Mouse (Mus musculus): ENCODE results near the gene Tubgcp5.
"Not testable (repeated sequence)": the region's sequence is repeated elsewhere in the genome, so short reads cannot be mapped to it uniquely, and the experiment has no call there.

The Tubgcp5 gene

DNA sequence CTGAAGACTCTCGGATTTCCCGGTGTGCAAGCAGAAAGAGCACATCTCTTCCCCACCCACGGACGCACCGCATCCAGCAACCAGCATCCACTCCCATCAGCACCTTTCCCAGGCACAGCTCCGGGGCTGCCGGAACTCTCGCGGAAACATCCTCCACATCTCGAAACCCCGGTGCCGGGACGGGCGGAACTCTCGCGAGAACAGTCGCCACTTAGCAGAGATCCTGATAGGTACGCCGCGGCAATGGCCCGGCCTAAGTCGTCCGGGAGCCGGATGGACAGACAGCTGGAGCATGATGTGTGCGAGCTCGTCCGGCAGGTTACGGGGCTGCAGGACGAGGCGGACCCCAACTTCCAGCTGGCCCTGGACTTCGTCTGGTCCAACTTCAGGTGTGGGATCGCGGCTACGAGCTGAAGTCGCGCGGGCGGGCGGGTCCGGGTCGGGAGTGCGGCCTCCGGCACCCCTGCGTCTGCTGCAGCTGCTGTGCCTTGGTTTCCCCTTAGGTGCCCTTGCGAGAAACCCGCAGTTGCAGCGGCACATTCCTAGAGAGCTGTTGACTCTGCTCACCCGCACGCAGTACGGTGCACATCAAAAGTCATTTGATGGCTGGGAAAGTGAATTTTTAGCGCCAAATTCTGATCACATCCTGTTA lies at the start of gene Tubgcp5:
Gene Tubgcp5, plus strand, starts transcription at position 203 of the 652 bp plus-strand sequence.
- peak; percentile 96 for DNase-seq (ENCODE audit: low read depth, low spot score)

GRCm38 (mm10) chr7:55744566-55745220 lies 49.3 kb upstream of the Tubgcp5 start:
- no peak for DNase-seq (ENCODE audit: low read depth, low spot score)

GRCm38 (mm10) chr7:55750841-55751240 lies 43.1 kb upstream of the Tubgcp5 start:
- no peak for DNase-seq (ENCODE audit: low read depth, low spot score)

GRCm38 (mm10) chr7:55759346-55759745 lies 34.6 kb upstream of the Tubgcp5 start:
- DNase-seq (ENCODE audit: low read depth, low spot score): no peak

GRCm38 (mm10) chr7:55767926-55768325 lies 26.0 kb upstream of the Tubgcp5 start, which contains the start of gene Siglech:
TSS of gene Siglech (plus strand) at chr7:55768178.
- DNase-seq (ENCODE audit: low read depth, low spot score): no peak

GRCm38 (mm10) chr7:55780011-55780410 lies 13.9 kb upstream of the Tubgcp5 start:
- DNase-seq (ENCODE audit: low read depth, low spot score): no peak

- DNase-seq (ENCODE audit: low read depth, low spot score): no peak
These were observed 11.5 kb upstream of the Tubgcp5 start for GRCm38 (mm10) chr7:55782493-55782892.

DNA sequence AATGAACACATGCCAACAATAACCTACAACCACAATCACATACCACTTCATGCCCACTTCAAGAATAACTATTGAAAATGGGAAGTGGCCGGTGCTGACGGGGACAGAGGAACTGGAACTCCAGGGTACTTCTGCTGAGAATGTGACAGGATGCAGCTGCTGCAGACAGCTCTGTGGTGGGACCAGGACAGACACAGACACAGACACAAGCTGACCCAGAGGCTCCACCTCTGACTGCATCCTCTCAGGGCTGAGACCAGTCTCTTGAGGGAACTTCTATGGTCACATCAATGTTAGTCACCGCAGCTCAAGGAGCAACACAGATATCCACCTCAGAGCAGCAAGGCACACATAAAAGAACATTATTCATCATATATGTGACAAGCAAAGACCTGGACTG lies 9.4 kb upstream of the Tubgcp5 start:
- no peak for DNase-seq (ENCODE audit: low read depth, low spot score)

GRCm38 (mm10) chr7:55790586-55790985 lies 3.4 kb upstream of the Tubgcp5 start:
- not testable (repeated sequence) for DNase-seq (ENCODE audit: low read depth, low spot score)

DNA sequence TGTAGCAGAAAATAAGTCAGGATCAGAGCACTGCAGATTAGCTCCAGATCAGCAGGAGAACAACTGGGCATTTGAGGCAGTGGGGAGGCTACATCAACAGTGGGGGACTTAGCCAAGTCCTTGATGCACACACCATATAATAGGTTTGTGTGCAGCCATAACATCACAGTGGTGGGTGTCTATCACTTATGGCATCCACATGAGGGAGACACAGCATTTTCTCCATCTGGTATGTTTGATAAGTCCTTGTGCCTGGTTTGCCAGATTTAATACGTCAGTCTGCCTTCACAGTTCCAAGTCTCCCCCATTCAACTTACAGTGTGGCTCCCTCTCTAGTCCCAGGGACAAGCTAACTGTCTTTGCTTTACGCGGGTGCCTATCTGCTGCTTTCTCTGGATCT lies 1.7 kb upstream of the Tubgcp5 start:
- DNase-seq (ENCODE audit: low read depth, low spot score): no peak

- no peak for DNase-seq (ENCODE audit: low read depth, low spot score)
These were observed 560 bp upstream of the Tubgcp5 start for GRCm38 (mm10) chr7:55793236-55793951.

DNA sequence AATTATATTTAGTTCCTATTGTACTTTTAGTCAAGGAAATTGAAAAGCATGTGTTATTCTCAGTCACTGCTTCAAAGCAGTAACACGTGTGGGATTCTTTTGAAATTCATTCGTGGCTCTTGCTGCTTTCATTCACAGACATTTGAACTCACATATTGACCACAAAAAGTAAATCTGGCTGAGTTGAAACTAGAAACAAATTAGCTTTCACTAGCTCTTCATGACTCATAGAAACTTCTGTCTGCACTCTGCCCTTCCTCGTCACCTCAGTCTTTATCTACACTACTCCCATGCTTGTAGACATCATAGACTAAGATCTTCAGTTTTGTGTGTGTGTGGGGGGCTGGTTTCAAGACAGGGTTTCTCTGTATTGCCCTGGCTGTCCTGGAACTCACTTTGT lies 6.0 kb downstream of the Tubgcp5 start:
- DNase-seq (ENCODE audit: low read depth, low spot score): no peak

DNA sequence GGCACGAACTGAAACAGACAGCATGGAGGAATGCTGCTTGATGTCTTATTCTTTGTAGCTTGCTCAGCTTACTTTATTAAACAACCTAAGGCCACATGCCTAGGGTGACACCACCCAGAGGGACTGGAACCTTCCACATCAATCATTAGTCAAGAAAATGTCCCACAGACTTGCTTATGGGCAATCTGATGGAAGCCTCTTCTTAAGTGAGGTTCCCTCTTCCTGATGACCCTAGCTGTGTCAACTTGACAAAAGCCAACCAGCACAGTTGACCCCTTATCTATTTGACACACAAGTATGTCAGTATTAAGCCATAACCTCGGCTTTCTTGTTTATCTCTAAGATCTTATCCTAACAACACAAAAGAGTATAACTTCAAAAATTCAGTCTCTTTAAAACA lies 16.0 kb downstream of the Tubgcp5 start:
- no peak for DNase-seq (ENCODE audit: low read depth, low spot score)

DNA sequence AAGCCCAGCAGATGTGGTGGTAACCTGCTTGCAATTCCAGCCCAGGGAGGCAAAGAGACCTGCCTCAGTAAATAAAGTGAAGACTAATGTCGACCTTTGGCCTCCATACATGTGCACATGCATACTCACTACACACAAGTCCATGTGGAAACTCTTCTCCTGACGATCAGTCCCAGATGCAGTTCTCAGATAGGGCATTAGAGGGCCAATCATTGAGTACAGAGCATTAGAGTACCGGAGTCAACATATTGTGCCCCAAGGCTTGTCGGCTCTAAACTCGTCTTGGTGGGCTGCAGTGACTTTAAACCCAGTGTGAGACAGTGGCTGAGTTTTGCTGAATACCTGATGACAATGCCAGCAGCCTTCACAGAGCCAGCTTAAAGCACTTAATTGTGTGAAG lies 30.5 kb downstream of the Tubgcp5 start:
- no peak for DNase-seq (ENCODE audit: low read depth, low spot score)

DNA sequence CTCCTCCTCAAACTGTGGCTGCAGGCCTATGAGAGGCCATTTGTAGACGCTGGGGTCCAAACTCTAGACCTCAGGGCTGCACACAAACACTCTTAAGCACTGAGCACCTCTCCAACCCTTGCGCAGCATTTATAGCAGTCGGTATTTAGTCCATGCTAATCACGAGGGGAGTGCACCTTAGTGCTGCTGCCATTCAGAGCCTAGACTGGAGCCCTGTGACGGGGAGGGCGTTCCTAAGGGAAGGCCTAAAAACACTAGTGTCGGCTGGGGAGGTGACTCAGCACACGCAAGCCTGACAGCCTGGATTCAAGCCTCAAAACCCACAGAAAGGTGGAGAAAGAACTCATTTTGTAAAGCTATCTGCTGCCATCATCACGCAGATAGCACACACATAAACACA lies 33.6 kb downstream of the Tubgcp5 start:
- no peak for DNase-seq (ENCODE audit: low read depth, low spot score)

GRCm38 (mm10) chr7:55836877-55837276 lies 42.9 kb downstream of the Tubgcp5 start:
- DNase-seq (ENCODE audit: low read depth, low spot score): no peak

DNA sequence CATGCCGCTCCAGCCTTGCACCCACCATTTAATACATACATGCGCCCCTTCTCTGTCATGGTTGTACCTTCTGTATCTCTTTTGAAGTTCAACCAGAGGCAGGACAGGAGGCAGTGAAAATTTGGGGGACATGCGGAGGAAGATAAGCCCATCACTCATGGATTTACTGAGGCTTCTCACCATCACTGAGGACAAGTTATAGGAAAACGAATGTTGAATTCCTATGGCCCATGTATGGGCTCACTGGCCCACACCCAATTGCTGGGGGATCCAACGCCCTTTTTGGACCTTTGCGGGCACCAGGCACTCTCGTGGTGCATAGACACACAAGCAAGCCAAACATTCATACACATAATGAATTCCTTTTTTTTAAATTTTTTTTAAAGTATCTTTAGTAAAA lies 47.5 kb downstream of the Tubgcp5 start, which contains the start of gene Cyfip1:
Gene Cyfip1, plus strand, starts transcription at position 301 of the 400 bp plus-strand sequence.
- DNase-seq (ENCODE audit: low read depth, low spot score): no peak

DNA sequence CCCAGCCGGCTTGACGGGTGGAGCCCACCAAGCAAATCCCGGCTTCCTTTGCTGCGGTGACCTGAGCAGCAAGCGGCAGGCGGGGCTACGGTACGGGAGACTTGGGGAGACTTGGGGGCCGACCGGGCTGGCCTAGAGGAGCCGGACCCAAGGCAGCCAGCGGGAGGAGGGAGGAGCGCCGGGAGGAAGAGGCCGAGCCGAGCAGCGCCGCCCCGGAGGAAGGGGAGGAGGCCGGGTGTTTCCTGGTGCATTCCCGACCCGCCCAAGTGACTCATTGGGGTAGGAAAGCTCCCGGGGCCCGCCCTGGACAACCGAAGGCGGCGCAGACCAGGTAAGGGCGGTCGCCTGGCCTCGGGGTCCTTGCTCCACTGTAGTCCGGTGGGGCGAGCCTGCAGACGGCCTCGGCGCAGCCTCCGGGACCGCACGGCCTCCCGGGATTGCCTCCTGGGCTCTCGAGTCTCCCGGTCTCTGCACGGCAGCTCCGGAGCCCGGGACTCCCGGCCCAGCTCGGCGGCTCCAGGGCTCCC lies 48.1 kb downstream of the Tubgcp5 start:
- DNase-seq (ENCODE audit: low read depth, low spot score): peak; percentile 62

DNA sequence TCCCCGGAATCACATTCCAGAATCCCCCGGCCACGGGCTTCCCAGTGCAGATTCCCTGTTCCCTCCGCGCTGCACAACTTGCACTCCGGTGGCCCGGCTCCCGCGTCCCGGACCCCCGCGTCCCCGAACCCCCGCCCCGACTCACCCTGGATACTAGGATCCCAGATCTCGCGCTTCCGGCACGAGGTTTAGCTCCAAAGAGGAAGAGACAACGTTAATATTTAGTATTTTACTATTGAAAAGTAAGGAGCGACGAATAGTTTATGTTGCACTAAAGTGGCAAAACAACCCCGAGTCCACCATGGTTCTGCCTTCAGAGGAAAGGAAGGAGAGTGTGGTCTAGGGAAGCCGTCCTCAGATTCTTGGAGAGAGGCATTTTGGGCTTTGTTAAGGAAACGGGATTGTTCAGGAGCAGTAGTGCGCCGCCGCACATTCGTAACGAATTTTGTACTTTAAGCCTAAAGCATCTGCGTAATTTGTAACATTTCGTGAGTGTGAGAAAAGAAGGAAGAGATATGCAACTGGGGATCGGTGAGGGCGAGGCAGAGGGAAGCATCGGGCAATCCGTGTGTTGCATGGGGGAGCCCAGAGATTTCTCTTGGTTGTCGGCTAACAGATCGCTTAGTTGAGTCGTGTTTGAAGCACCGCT lies 48.7 kb downstream of the Tubgcp5 start:
- no peak for DNase-seq (ENCODE audit: low read depth, low spot score)

- no peak for DNase-seq (ENCODE audit: low read depth, low spot score)
These were observed 52.8 kb downstream of the Tubgcp5 start for GRCm38 (mm10) chr7:55846606-55847312.

DNA sequence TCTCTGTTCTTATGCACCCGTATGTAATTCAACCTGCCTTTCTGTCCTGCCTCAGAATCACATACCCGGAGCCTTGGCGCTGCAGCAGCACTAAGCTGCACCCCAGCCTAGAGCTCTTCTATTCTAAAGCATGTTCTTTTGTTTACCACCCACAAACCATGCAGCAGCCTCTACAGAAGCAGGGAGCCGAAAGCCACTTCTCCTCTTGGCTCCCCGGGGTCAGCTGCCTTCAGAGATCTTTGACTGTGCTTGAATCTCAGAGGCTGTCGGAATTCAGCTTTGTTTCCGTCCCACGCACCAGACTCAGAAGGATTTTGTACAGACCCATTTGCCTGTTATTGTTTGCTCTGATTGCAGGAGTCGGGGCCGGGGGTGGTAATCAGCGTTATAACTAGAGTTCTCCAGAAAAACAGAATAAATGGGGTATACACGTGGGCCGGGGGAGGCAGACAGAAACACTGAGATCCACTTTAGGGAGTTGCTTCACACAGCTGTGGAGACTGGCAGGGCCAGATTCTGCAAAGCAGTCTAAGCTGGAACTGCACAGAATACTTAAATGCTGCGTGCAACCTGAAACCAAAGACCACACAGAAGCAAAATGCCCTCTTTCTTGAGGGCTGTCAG lies 56.1 kb downstream of the Tubgcp5 start:
- no peak for DNase-seq (ENCODE audit: low read depth, low spot score)

Measured in WW6 (cell line).